Mouse (Mus musculus) heart, postnatal 10 days (tissue): ENCODE results near the gene Lpin3. TPM values are rescaled to one million over a fixed set of nuclear protein-coding genes. Genes with fewer than 3 reads are reported as not detected.

Experiments
- DNase-seq, 2 experiments: peaks; one replicate each; pipeline ENCODE4 v3.0.0; 2021
- intact Hi-C: fragments of 180-260 bp; cut with DNase I; formaldehyde crosslinking; loops from one replicate; pipeline ENCODE4 v1.15.1; 2025
- total RNA-seq, 2 experiments: library from RNA; stranded (reverse); gene quantifications; 2 replicates each; pipeline ENCODE4 v1.2.3; 2021

Gene Lpin3
- total RNA-seq, 2 experiments from 2014 or later: 2.3 to 5.1 TPM

- intact Hi-C loops: loop anchor here (2.0 to 5.0 kb wide), 3 partner anchors 78 to 168 kb away; no protein-coding TSS in a partner anchor
- peak; percentile 45 to 68 for DNase-seq
Measured at GRCm38 (mm10) chr2:160884830-160885229, 4.4 kb downstream of the Lpin3 start.

DNA sequence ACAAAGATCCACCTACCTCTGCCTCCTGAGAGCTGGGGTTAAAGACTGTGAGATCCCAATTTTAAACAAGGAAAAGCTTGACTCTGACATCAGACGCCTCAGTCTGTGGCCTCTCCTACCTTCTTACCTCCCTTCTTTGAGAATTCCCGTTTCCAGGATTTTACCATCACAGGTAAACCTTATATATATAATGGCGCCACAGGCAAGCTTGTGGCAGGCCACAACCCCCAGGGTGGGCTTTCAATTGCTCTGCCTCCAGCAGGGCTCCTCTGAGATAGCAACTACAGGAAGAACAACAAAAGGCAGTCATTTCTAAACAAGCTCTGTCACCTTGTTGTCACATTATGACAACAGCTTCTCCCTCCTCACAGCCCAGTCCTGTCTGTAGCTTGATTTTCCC lies 5.8 kb downstream of the Lpin3 start:
- no peak for DNase-seq
- intact Hi-C loops: loop anchor here (2.0 to 5.0 kb wide), 2 partner anchors 155 to 169 kb away; partner anchors contain the start of gene Plcg1

DNA sequence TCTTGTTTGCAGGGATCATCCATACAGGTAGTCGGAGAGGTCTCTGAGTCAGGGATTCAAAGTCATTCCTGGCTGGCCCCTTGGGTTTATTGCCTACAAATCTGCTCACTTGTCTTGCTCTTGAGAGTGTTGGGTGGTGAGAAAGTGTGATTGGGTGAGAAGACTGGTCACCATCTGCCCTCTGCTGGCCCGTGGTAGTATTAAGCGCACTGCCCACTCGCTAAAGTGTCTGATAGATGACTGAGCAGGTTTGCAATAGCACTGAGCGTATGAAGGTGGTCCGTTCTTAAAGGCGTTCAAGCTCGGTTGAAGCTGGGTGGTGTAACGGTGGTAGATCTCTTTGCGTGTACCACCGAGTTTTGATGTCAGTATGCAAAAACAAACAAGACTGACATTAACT lies 6.8 kb downstream of the Lpin3 start:
- intact Hi-C loops: loop anchor here (1.0 to 5.0 kb wide), 4 partner anchors 126 to 289 kb away; partner anchors contain the start of gene Plcg1
- peak; percentile 90 to 91 for DNase-seq

DNA sequence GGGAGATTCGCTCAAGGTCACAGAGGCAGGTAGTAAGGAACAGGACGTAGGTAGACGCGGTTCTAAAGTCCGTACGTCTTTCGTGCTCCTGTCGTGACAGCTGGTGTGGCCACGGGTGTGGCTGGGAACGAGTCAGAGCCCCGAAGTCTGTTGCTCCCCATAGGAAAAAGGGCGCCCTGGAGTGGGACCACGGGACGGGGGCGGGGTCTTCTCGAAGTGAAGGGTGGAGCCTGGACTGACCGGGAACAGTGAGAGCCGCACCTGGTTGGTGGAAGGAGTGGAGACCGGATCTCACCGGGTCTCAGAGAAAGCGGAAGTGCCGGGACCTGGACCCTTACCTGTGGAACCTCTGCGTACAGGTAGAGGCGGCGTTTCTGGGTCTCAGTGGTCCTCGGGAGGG lies 7.4 kb downstream of the Lpin3 start:
- peak in 1 of 2 experiments; percentile 58 for DNase-seq
- intact Hi-C loops: loop anchor here (1.0 to 5.0 kb wide), 4 partner anchors 127 to 290 kb away; partner anchors contain the start of gene Plcg1

DNA sequence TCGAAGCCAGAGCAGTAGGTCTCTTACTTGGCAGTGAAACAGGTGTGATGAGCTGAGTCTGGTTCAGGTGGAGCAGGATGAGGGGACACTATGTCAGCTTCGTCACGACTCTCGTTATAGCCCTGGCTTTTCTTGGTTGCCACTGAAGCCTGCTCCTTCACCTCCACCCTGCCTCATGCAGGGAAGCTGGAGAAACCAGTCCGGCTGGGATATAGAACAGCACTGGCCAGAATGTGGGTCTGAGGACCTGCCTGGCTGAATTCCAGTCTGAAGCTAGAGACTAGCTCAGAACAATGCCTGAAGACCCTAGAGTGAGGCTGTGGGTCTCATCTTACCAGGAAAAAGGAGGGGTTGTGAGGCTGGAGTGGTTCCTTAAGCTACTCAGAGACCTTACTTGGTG lies 10.6 kb downstream of the Lpin3 start:
- intact Hi-C loops: no loop called here
- DNase-seq: no peak

GRCm38 (mm10) chr2:160891697-160892096 lies 11.2 kb downstream of the Lpin3 start:
- no peak for DNase-seq
- intact Hi-C loops: no loop called here

GRCm38 (mm10) chr2:160901656-160902412 lies 21.4 kb downstream of the Lpin3 start:
- intact Hi-C loops: no loop called here
- DNase-seq: peak in 1 of 2 experiments; percentile 20

GRCm38 (mm10) chr2:160905301-160905700 lies 24.8 kb downstream of the Lpin3 start:
- intact Hi-C loops: no loop called here
- DNase-seq: no peak

GRCm38 (mm10) chr2:160906101-160906500 lies 25.6 kb downstream of the Lpin3 start:
- intact Hi-C loops: no loop called here
- DNase-seq: no peak

GRCm38 (mm10) chr2:160908607-160909006 lies 28.1 kb downstream of the Lpin3 start:
- intact Hi-C loops: no loop called here

GRCm38 (mm10) chr2:160910633-160911032 lies 30.2 kb downstream of the Lpin3 start:
- DNase-seq: peak; percentile 27 to 35
- intact Hi-C loops: no loop called here

More at GRCm38 (mm10) chr2:160908607-160909006, 28.1 kb downstream of the Lpin3 start:
- DNase-seq: no peak

- intact Hi-C loops: no loop called here
- peak; percentile 24 to 39 for DNase-seq
Measured at GRCm38 (mm10) chr2:160911558-160912201, 31.2 kb downstream of the Lpin3 start.

- intact Hi-C loops: no loop called here
- peak; percentile 26 to 27 for DNase-seq
Measured at GRCm38 (mm10) chr2:160912231-160912671, 31.8 kb downstream of the Lpin3 start, which contains the start of gene Emilin3. Gene Emilin3, minus strand, starts transcription at chr2:160912328.

DNA sequence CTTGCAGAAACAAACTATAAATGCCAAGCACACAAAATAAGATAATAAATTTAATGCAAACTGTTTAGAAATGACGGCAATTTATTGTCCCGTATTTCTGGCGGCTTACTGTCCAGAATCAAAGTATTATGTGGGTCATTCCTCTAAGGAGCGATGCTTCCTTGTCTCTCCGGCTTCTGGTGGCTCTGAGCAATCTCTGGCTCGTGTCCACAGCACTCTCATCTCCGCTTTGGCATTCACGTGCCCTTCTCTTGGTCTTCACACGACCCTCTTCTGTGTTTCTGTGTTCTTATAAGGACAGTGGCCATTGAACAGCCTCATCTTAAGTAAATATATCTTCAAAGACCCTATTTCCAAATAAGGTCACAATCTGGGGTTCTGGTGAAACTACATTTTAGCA lies 34.2 kb downstream of the Lpin3 start:
- intact Hi-C loops: no loop called here
- no peak for DNase-seq

GRCm38 (mm10) chr2:160915821-160916610 lies 35.5 kb downstream of the Lpin3 start:
- intact Hi-C loops: no loop called here
- no peak for DNase-seq

GRCm38 (mm10) chr2:160916714-160917113 lies 36.2 kb downstream of the Lpin3 start:
- intact Hi-C loops: no loop called here
- no peak for DNase-seq

DNA sequence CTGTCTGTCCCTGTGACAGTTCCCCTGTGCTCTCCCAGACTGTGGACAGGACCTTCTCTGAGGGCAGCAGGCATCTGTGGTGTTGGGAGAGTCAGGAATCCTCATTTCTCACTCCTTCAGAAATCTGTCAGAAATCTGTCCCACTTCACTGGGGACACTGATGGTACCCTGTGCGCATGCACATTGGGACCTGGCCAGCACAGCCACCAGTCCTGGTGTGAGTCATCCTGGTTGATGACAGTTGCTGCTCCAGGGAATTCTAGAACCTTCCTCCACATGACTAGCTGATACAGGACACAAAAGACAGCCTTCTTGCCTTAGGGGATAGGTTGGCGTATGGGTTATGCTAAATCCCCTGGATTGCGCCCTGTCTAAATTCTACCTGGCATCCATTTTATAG lies 36.8 kb downstream of the Lpin3 start:
- DNase-seq: peak in 1 of 2 experiments; percentile 15
- intact Hi-C loops: no loop called here

- intact Hi-C loops: no loop called here
- DNase-seq: no peak
Measured at GRCm38 (mm10) chr2:160918154-160918929, 37.9 kb downstream of the Lpin3 start.

GRCm38 (mm10) chr2:160918930-160919215 lies 38.4 kb downstream of the Lpin3 start:
- DNase-seq: no peak
- intact Hi-C loops: no loop called here

GRCm38 (mm10) chr2:160921285-160921684 lies 40.8 kb downstream of the Lpin3 start:
- DNase-seq: no peak
- intact Hi-C loops: no loop called here
